Mouse (Mus musculus): Measurements from ENCODE around the gene C2cd4b. TPM values are rescaled to one million over a fixed set of nuclear protein-coding genes. Genes with fewer than 3 reads are reported as not detected.
A peak's percentile ranks its signal among the peaks of the same experiment; 100 is the strongest.
"Not testable (repeated sequence)": the region's sequence is repeated elsewhere in the genome, so short reads cannot be mapped to it uniquely, and the experiment has no call there.

The C2cd4b gene
- total RNA-seq (2015) (not detected in 2 replicates), total RNA-seq (2017) (not detected in 2 replicates)

GRCm38 (mm10) chr9:67759163-67759955 lies at the start of gene C2cd4b:
C2cd4b (plus strand) TSS chr9:67759437.
- no peak for ATAC-seq (ENCODE audit: poor library complexity, severe bottlenecking)

GRCm38 (mm10) chr9:67711051-67711877 lies 48.0 kb upstream of the C2cd4b start:
- ATAC-seq (ENCODE audit: poor library complexity, severe bottlenecking) = 0 out of 2 replicates have a peak, but pooled peaks have one; percentile 59

DNA sequence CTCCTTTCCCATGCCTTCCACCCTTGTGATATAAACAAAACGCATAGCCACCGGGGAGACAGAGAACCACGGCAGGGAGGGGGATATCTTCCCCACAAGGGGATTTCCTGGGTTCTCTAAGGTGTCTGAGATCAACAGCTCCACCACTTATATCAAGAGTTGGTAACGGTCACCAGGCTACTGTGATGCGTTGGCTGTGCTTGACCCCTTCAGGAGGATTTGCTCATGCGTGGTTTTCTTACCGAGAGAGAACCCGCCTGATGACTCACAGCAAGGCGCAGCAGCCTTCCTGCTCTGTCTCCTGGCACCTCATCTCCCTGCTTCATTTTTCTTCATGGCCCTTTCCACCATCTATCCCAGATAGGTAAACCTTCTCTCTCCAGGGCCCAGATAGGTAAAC lies 47.1 kb upstream of the C2cd4b start:
- ATAC-seq (ENCODE audit: poor library complexity, severe bottlenecking) = no peak

DNA sequence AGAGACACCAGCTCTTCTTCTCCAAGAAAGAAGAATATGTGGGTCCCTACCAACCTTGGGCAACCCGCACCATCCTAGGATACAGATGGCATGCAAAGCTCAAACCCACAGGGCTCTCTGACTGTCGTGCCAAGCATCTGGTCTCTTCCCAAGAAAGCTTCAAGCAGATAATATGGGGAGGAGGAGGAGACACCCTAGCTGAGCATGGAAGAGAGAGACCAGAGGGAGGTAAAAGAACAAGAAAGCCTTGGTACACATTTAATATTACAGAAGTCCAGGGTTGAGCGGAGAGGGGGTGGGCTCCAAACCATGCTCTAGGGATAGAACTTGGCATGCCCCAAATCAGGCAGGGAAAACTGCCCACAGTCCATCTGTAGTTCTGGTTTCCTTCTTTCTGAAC lies 42.2 kb upstream of the C2cd4b start:
- ATAC-seq (ENCODE audit: poor library complexity, severe bottlenecking) = no peak

- no peak for ATAC-seq (ENCODE audit: poor library complexity, severe bottlenecking)
Observed at GRCm38 (mm10) chr9:67718596-67718995, 40.6 kb upstream of the C2cd4b start.

- ATAC-seq (ENCODE audit: poor library complexity, severe bottlenecking) = no peak
Observed at GRCm38 (mm10) chr9:67720150-67720549, 39.1 kb upstream of the C2cd4b start.

- ATAC-seq (ENCODE audit: poor library complexity, severe bottlenecking) = no peak
Observed at GRCm38 (mm10) chr9:67722378-67722777, 36.9 kb upstream of the C2cd4b start.

DNA sequence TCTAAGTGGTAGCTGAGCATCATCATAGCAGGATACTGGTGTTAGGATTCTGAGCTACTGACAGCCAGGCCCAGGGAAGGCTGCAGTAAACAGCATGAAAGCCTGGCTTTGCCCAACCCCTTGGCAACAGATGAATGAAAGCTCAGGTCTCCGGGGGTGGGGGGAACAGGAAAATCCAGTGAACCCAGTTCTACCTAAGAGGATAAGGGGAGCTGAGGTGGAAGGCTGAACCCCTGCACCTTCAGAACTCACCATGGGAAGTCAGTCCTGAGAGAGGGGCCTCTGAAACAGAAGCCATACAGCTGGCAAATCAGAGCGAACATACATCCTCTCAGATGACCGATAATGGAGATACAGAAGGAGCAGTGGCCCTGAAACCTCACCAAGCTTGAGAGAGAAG lies 34.0 kb upstream of the C2cd4b start:
- no peak for ATAC-seq (ENCODE audit: poor library complexity, severe bottlenecking)

DNA sequence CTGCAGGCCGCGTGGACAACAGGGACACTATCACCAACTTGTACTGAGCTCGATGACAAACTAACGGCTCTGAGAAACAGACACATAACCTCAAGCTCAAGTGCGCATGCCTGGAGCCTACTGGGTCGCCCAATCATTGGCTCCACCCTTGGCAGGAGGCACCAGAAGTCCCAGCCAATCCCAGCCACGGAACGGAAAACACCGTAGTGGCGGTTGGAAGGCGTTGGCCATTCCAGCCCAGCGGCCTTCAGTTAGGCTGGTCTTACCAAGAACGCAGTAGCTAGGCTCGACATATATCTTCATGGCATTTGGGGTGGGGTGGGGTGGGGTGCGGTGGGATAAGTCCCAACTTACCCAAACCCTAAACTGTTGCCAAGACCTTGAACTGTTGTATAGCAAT lies 25.5 kb upstream of the C2cd4b start:
- no peak for ATAC-seq (ENCODE audit: poor library complexity, severe bottlenecking)

GRCm38 (mm10) chr9:67735426-67735825 lies 23.8 kb upstream of the C2cd4b start:
- no peak for ATAC-seq (ENCODE audit: poor library complexity, severe bottlenecking)

GRCm38 (mm10) chr9:67741256-67741655 lies 18.0 kb upstream of the C2cd4b start:
- no peak for ATAC-seq (ENCODE audit: poor library complexity, severe bottlenecking)

DNA sequence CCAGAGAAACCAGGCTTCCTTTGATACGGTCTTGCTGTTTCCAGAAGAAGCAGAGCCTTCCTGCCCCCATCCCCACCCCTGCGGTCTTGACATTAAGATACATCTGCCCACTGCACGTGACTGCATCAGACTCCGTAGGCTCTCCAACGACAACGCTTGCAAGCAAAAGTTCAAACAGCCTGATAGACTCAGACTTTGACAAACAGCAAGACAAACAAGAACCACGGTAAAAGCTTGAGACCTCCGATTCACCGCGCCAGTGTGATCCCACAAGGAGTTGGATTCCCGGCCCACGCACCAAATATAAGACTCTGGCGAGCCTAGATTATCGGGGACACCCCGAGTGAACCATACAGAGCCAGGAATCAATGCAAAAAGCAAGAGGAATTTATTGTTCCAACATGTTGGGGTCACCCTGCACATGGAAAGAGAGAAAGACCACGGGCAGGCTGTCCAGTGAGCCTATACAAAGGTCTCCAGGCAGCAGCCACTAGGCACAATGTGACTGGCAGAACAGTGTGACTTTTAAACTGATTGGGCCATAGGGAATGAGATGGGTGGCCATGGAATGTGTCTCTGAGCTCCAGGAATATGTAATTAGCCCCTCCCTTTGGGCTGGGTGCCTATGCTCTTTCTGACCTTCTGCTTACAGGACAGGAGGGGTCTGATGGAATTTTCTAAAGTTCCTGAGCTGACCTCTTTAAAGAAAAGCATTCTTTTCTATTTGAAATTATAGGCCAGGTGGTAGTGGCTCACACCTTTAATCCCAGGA lies 5.6 kb upstream of the C2cd4b start:
- no peak for ATAC-seq (ENCODE audit: poor library complexity, severe bottlenecking)

DNA sequence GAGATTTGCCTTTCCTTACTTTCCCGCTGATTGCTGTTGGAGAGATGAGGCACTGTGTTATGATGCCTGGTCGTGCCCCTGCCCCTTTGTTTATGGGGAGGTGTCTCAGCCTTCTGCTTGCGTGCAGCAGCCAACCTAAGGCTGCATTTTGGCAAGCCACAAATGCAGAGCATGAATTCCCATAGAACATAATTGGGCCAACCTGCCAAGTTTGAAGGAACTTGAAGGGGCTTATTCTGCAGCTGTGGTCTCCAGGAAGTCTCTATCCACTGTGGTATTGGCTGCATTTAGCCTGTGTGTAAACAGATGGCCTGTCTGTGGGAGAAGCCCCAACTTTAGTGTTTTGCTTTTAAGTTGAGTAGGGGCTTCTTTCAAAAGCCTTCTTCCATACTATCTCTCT lies 4.5 kb upstream of the C2cd4b start:
- ATAC-seq (ENCODE audit: poor library complexity, severe bottlenecking) = no peak

GRCm38 (mm10) chr9:67758686-67759085 lies 551 bp upstream of the C2cd4b start:
- ATAC-seq (ENCODE audit: poor library complexity, severe bottlenecking) = peak; percentile 38; the same call in 1 of the 2 replicates

- ATAC-seq (ENCODE audit: poor library complexity, severe bottlenecking) = not testable (repeated sequence)
Observed at GRCm38 (mm10) chr9:67759956-67760764, 923 bp downstream of the C2cd4b start.

DNA sequence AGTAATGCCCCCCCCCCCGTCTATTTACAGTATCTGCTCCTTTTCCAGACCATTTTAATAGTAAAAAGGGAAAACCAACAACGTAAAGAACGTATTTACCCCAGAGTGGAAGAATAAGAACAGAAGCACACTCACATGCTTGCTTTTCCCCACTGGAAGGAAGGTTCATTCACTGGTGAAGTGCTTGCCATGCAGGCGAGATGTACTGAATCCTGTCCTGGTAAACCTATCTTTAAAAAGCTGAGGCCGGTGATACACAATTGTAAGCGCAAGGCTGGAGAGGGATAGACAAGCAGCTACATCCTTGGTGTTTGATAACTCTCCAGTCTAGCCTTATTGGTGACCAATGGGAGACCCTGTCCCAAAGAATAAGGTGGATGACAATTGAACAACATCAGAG lies 1.8 kb downstream of the C2cd4b start:
- no peak for ATAC-seq (ENCODE audit: poor library complexity, severe bottlenecking)

DNA sequence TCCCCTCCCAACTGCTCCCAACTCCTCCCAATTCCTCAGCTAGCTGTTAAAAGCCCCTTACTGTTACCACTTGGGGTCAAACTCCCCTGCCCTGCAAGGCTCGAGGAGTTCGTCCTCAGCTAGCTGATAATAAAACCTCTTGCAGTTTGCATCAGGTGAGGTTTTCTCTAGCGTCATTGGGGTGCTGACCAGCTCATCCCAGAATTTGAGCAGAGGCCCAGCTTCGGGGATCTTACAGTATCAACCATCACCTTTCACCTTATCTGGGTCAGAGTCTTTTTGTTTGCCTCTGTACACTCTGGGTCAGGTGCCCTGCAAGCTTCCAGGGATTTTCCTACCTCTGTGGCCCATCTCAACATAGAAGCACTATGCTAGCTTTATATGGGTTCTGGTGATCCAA lies 4.1 kb downstream of the C2cd4b start:
- ATAC-seq (ENCODE audit: poor library complexity, severe bottlenecking) = no peak

- no peak for ATAC-seq (ENCODE audit: poor library complexity, severe bottlenecking)
Observed at GRCm38 (mm10) chr9:67766405-67766804, 7.2 kb downstream of the C2cd4b start.

- no peak for ATAC-seq (ENCODE audit: poor library complexity, severe bottlenecking)
Observed at GRCm38 (mm10) chr9:67766948-67767347, 7.7 kb downstream of the C2cd4b start.

DNA sequence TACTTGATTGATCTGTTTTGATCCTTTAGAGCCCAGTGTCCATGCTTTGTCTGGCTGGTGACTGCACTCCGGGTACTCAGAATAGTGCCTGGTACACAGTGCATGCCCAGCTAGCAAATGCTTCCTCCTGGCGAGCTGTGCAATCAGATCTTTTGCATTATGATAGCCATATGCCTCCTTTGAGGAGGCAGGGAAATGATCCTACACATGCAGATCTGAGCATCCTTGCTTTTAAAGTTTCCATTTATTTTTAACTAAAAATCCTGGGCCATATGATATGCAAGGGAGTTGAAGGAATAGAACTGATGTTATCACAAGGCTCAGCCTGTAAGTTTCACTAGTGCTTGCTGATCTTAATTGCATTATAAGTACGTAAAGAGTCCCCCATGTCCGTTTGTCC lies 9.6 kb downstream of the C2cd4b start:
- no peak for ATAC-seq (ENCODE audit: poor library complexity, severe bottlenecking)

All from megakaryocyte, adult 5-6 weeks (primary cell).